15 mouse cellular contexts compared by ENCODE assay signal in the genomic region with DNA sequence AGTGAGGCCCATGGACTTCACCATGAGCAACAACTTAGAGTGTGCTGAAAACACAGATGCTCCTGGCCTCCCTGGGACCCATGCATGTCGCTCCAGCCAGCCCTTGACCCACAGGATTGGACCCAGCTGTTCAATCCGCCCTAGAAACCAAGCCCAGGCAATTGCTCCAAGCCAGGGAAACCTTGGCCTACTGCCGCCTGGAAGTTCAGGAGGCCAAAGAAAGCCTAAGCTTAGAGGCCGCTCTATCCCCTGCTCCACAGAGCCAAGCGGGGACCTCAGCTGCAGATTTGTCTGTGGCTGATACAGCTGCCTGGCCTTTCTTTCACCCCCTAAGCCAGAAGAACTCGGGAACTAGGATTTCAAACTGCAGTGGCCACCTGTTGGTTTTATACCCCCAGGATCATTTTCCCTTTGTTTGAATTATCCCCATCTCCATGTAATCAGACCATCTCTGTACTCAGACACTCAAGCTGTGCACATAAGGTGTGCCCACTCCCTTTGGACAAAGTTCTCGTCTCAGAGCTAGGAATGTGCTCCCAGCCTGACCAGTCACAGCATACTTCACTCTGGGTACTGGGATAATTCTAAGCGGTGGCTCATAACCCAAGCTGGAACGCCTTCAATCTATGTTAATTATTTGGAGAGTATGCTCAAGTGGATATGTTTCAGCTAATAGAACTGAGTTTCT. TPM values are rescaled to one million over a fixed set of nuclear protein-coding genes. Genes with fewer than 3 reads are reported as not detected.
DNase-seq lines count a peak whose midpoint lies in the region; ATAC-seq and TF ChIP-seq lines count a peak whose summit lies in the region.
"Had no signal": no experiment of that assay in that cellular context is flagged by ENCODE, and none has a peak within 500 bp of the region (broad histone marks: within the 10 kb centered on the region; RNA-seq: fewer than 3 reads in every experiment).

No protein-coding gene starts in this region.

- no peak for ATAC-seq in kidney, postnatal 0 days (replicated peaks; ENCODE audit: low FRiP score, low read depth)
- no peak for ATAC-seq in midbrain, embryonic 15.5 days (replicated peaks)
- ATAC-seq in liver, embryonic 12.5 days: no peak
- ATAC-seq in forebrain, embryonic 15.5 days (replicated peaks): no peak
- ATAC-seq: forebrain, postnatal 0 days had no signal

- intact Hi-C loops in gastrocnemius, postnatal 14 days (cut with DNase I; ENCODE audit: low total_unique reads): no loop called here

- no peak overlapping the region for H3K9ac ChIP-seq in kidney, postnatal 0 days (ENCODE audit: low read depth, low read length)
- H3K9ac ChIP-seq in midbrain, embryonic 15.5 days: no peak overlapping the region
- H3K9ac ChIP-seq in liver, embryonic 12.5 days: no peak overlapping the region
- no peak overlapping the region for H3K9ac ChIP-seq in forebrain, embryonic 15.5 days (replicated peaks)
- H3K9ac ChIP-seq: forebrain, postnatal 0 days; hindbrain, embryonic 13.5 days; lung, embryonic 15.5 days had no signal

- no peak for TF ChIP-seq CTCF in kidney, postnatal 0 days (IDR thresholded peaks at IDR 0.05; ENCODE audit: low read depth)

- H3K27ac ChIP-seq in kidney, postnatal 0 days: no peak overlapping the region
- H3K27ac ChIP-seq in midbrain, embryonic 15.5 days: no peak overlapping the region
- H3K27ac ChIP-seq in liver, embryonic 12.5 days: no peak overlapping the region
- no peak overlapping the region for H3K27ac ChIP-seq in forebrain, embryonic 15.5 days (replicated peaks)
- H3K27ac ChIP-seq: hindbrain, embryonic 13.5 days; lung, embryonic 15.5 days had no signal

- no peaks in the 10 kb centered on the region for H3K4me1 ChIP-seq in kidney, postnatal 0 days (replicated peaks; ENCODE audit: insufficient read depth, low read length)
- no peaks in the 10 kb centered on the region for H3K4me1 ChIP-seq in midbrain, embryonic 15.5 days
- no peaks in the 10 kb centered on the region for H3K4me1 ChIP-seq in liver, embryonic 12.5 days
- no peaks in the 10 kb centered on the region for H3K4me1 ChIP-seq in forebrain, embryonic 15.5 days
- H3K4me1 ChIP-seq: lung, embryonic 15.5 days had no signal

- no peak overlapping the region for H3K4me2 ChIP-seq in kidney, postnatal 0 days (ENCODE audit: low read length)
- H3K4me2 ChIP-seq in midbrain, embryonic 15.5 days: no peak overlapping the region
- no peak overlapping the region for H3K4me2 ChIP-seq in liver, embryonic 12.5 days
- no peak overlapping the region for H3K4me2 ChIP-seq in forebrain, embryonic 15.5 days (replicated peaks)
- H3K4me2 ChIP-seq: hindbrain, embryonic 13.5 days; lung, embryonic 15.5 days had no signal

- no peaks in the 10 kb centered on the region for H3K27me3 ChIP-seq in kidney, postnatal 0 days (ENCODE audit: insufficient read depth, low read length)
- no peaks in the 10 kb centered on the region for H3K27me3 ChIP-seq in midbrain, embryonic 15.5 days (replicated peaks)
- H3K27me3 ChIP-seq in liver, embryonic 12.5 days (replicated peaks): no peaks in the 10 kb centered on the region
- H3K27me3 ChIP-seq in forebrain, embryonic 15.5 days: no peaks in the 10 kb centered on the region
- H3K27me3 ChIP-seq: CH12.LX; hindbrain, embryonic 13.5 days; lung, embryonic 15.5 days had no signal

- peak; percentile 54 for DNase-seq in kidney, adult 11 months
- no peak for DNase-seq in kidney, adult 18-20 months
- peak; percentile 87 for DNase-seq in gastrocnemius, postnatal 14 days
- peak; percentile 29 for DNase-seq in kidney, postnatal 0 days (ENCODE audit: low spot score)
- DNase-seq in ovary, adult 18-20 months (ENCODE audit: low spot score): peak; percentile 40
- DNase-seq: embryo, embryonic 11 days; forebrain, postnatal 0 days; right cerebral cortex, postnatal 25 days had no signal

- no peak overlapping the region for H3K4me3 ChIP-seq in kidney, postnatal 0 days (replicated peaks; ENCODE audit: low read depth, low read length)
- no peak overlapping the region for H3K4me3 ChIP-seq in midbrain, embryonic 15.5 days
- H3K4me3 ChIP-seq in liver, embryonic 12.5 days: no peak overlapping the region
- H3K4me3 ChIP-seq in forebrain, embryonic 15.5 days: no peak overlapping the region
- H3K4me3 ChIP-seq: hindbrain, embryonic 13.5 days; lung, embryonic 15.5 days; myocyte had no signal

- WGBS in kidney, postnatal 0 days: 48% methylated on average over 9 of the region's 9 CpGs
- 84% methylated on average over 9 of the region's 9 CpGs for WGBS in midbrain, embryonic 15.5 days
- 66% methylated on average over 9 of the region's 9 CpGs for WGBS in liver, embryonic 12.5 days (ENCODE audit: insufficient replicate concordance)
- WGBS in forebrain, embryonic 15.5 days: 89% methylated on average over 9 of the region's 9 CpGs

- H3K36me3 ChIP-seq in kidney, postnatal 0 days (ENCODE audit: insufficient read depth, low read length): no peaks in the 10 kb centered on the region
- H3K36me3 ChIP-seq in midbrain, embryonic 15.5 days (replicated peaks): no peaks in the 10 kb centered on the region
- no peaks in the 10 kb centered on the region for H3K36me3 ChIP-seq in liver, embryonic 12.5 days
- no peaks in the 10 kb centered on the region for H3K36me3 ChIP-seq in forebrain, embryonic 15.5 days
- H3K36me3 ChIP-seq: hindbrain, embryonic 13.5 days; lung, embryonic 15.5 days had no signal

- H3K9me3 ChIP-seq in kidney, postnatal 0 days (replicated peaks; ENCODE audit: low read length): no peaks in the 10 kb centered on the region
- H3K9me3 ChIP-seq in midbrain, embryonic 15.5 days: no peaks in the 10 kb centered on the region
- no peaks in the 10 kb centered on the region for H3K9me3 ChIP-seq in liver, embryonic 12.5 days (replicated peaks)
- H3K9me3 ChIP-seq in forebrain, embryonic 15.5 days: no peaks in the 10 kb centered on the region
- H3K9me3 ChIP-seq: hindbrain, embryonic 13.5 days; lung, embryonic 15.5 days had no signal

RNA-seq across cellular contexts. Expression of gene Fhit, which starts 10.1 kb away (rescaled TPM):
- total RNA-seq in gastrocnemius, postnatal 14 days (2021): 1 to 10 TPM; 3.7 to 5.7 TPM
- polyA plus RNA-seq in kidney, postnatal 0 days (2015; fragmentation: Nextera tagmentation; extraction: Ambion mirVana): 13.3 and 13.9 TPM in 2 replicates
- 7.2 and 8.6 TPM in 2 replicates for polyA plus RNA-seq in midbrain, embryonic 15.5 days (2015; fragmentation: Nextera tagmentation; extraction: Ambion mirVana)
- polyA plus RNA-seq in liver, embryonic 12.5 days (2016; fragmentation: Nextera tagmentation; extraction: Ambion mirVana): 2.1 and 2.3 TPM in 2 replicates
- 5.0 and 6.1 TPM in 2 replicates for polyA plus RNA-seq in forebrain, embryonic 15.5 days (2015; fragmentation: Nextera tagmentation; extraction: Ambion mirVana)
- polyA plus RNA-seq: myocyte had no signal
